Mouse (Mus musculus): ENCODE data around the gene AL607142.1. TPM values are rescaled to one million over a fixed set of nuclear protein-coding genes. Genes with fewer than 3 reads are reported as not detected.
A peak's percentile ranks its signal among the peaks of the same experiment; 100 is the strongest.

Gene AL607142.1
- polyA plus RNA-seq (2014; fragmentation: Nextera tagmentation; extraction: Ambion mirVana): not detected in 2 replicates

GRCm38 (mm10) chr4:120064696-120065095, at the start of gene AL607142.1:
AL607142.1 (plus strand) TSS chr4:120064996.
- no peaks in the 10 kb centered on the region for H3K27me3 ChIP-seq (ENCODE audit: control insufficient read depth, insufficient read depth, low read length)
- no peak within 1 kb of the TSS for H3K9ac ChIP-seq (replicated peaks; ENCODE audit: low read depth, low read length)
- ATAC-seq (ENCODE audit: insufficient number of reproducible peaks, insufficient read depth, low FRiP score, low read depth): no peak
- no peaks in the 10 kb centered on the region for H3K4me1 ChIP-seq (ENCODE audit: control insufficient read depth, insufficient read depth, low read length)
- H3K4me2 ChIP-seq (replicated peaks; ENCODE audit: low read depth, low read length): no peak within 1 kb of the TSS
- no peaks in the 10 kb centered on the region for H3K9me3 ChIP-seq (ENCODE audit: control insufficient read depth, low read depth, low read length)
- 91% methylated on average over 10 of the region's 10 CpGs for WGBS
- H3K4me3 ChIP-seq (ENCODE audit: low read depth, low read length): no peak within 1 kb of the TSS
- no peak within 1 kb of the TSS for H3K27ac ChIP-seq (ENCODE audit: low read length)
- H3K36me3 ChIP-seq (ENCODE audit: control insufficient read depth, insufficient read depth, low read length): no peaks in the 10 kb centered on the region

DNA sequence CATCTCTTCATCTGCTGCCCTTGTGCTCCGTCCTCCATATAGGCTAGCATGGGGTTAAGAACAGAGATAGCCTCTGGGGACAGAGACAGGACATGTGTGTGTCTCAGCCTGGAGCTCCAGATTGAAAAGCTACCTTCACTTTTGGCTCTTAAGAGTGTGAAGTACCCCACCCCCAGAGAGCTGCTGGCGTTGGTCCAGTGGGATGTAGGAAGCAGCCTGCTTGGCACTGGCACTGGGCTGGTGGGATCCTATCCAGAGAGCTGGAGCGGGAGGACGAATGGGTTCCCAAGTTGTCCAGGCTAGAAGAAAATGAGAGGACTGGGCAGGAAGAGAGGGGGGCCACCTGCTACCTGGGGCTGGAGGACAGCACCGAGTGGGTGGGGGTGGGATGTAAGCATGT, 46.4 kb upstream of the AL607142.1 start:
- ATAC-seq (ENCODE audit: insufficient number of reproducible peaks, insufficient read depth, low FRiP score, low read depth): no peak
- Histone ChIP-seq H3K36me3 (ENCODE audit: control insufficient read depth, insufficient read depth, low read length) (no peaks in the 10 kb centered on the region), H3K4me2 (replicated peaks; ENCODE audit: low read depth, low read length) (no peak overlapping the region), H3K27me3 (ENCODE audit: control insufficient read depth, insufficient read depth, low read length) (no peaks in the 10 kb centered on the region), H3K9ac (replicated peaks; ENCODE audit: low read depth, low read length) (no peak overlapping the region), H3K27ac (ENCODE audit: low read length) (no peak overlapping the region), H3K9me3 (ENCODE audit: control insufficient read depth, low read depth, low read length) (no peaks in the 10 kb centered on the region), H3K4me1 (ENCODE audit: control insufficient read depth, insufficient read depth, low read length) (no peaks in the 10 kb centered on the region), H3K4me3 (ENCODE audit: low read depth, low read length) (no peak overlapping the region)
- WGBS: 79% methylated on average over 5 of the region's 5 CpGs

GRCm38 (mm10) chr4:120022392-120022791, 42.4 kb upstream of the AL607142.1 start:
- WGBS: 57% methylated on average over 3 of the region's 3 CpGs
- Histone ChIP-seq H3K27ac (ENCODE audit: low read length) (no peak overlapping the region), H3K27me3 (ENCODE audit: control insufficient read depth, insufficient read depth, low read length) (no peaks in the 10 kb centered on the region), H3K9ac (replicated peaks; ENCODE audit: low read depth, low read length) (no peak overlapping the region), H3K9me3 (ENCODE audit: control insufficient read depth, low read depth, low read length) (no peaks in the 10 kb centered on the region), H3K36me3 (ENCODE audit: control insufficient read depth, insufficient read depth, low read length) (no peaks in the 10 kb centered on the region), H3K4me2 (replicated peaks; ENCODE audit: low read depth, low read length) (no peak overlapping the region), H3K4me3 (ENCODE audit: low read depth, low read length) (no peak overlapping the region), H3K4me1 (ENCODE audit: control insufficient read depth, insufficient read depth, low read length) (no peaks in the 10 kb centered on the region)
- ATAC-seq (ENCODE audit: insufficient number of reproducible peaks, insufficient read depth, low FRiP score, low read depth): no peak

- H3K9ac ChIP-seq (replicated peaks; ENCODE audit: low read depth, low read length): no peak overlapping the region
- 84% methylated on average over 4 of the region's 4 CpGs for WGBS
- no peaks in the 10 kb centered on the region for H3K9me3 ChIP-seq (ENCODE audit: control insufficient read depth, low read depth, low read length)
- ATAC-seq (ENCODE audit: insufficient number of reproducible peaks, insufficient read depth, low FRiP score, low read depth): no peak
- no peak overlapping the region for H3K4me3 ChIP-seq (ENCODE audit: low read depth, low read length)
- H3K27ac ChIP-seq (ENCODE audit: low read length): no peak overlapping the region
- H3K4me1 ChIP-seq (ENCODE audit: control insufficient read depth, insufficient read depth, low read length): no peaks in the 10 kb centered on the region
- no peaks in the 10 kb centered on the region for H3K27me3 ChIP-seq (ENCODE audit: control insufficient read depth, insufficient read depth, low read length)
- H3K4me2 ChIP-seq (replicated peaks; ENCODE audit: low read depth, low read length): no peak overlapping the region
- H3K36me3 ChIP-seq (ENCODE audit: control insufficient read depth, insufficient read depth, low read length): no peaks in the 10 kb centered on the region
Measured at GRCm38 (mm10) chr4:120023221-120023840, 41.5 kb upstream of the AL607142.1 start.

DNA sequence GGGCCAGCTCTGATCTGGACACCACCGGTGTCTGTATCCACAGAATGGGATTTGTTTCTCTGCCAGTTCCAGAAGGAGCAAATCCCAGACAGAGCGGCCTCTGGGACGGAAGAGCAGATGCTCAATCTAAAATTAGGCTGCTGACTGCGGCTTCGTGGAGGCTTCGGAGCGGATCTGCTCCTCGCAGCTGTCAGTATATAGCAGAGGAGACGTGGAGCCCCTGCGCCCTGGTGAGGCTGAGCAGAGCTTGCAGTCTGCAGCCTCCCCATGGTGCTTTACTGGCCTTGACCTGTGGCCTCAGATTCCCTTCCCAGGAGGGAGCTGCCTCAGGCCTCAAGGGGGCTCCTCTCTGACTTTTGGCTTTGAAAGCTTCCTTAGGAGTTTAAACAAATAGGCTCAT, 40.7 kb upstream of the AL607142.1 start:
- H3K9ac ChIP-seq (replicated peaks; ENCODE audit: low read depth, low read length): no peak overlapping the region
- H3K36me3 ChIP-seq (ENCODE audit: control insufficient read depth, insufficient read depth, low read length): no peaks in the 10 kb centered on the region
- no peak overlapping the region for H3K4me2 ChIP-seq (replicated peaks; ENCODE audit: low read depth, low read length)
- no peaks in the 10 kb centered on the region for H3K9me3 ChIP-seq (ENCODE audit: control insufficient read depth, low read depth, low read length)
- H3K4me1 ChIP-seq (ENCODE audit: control insufficient read depth, insufficient read depth, low read length): no peaks in the 10 kb centered on the region
- peak; percentile 53; the same call in 1 of the 2 replicates for ATAC-seq (ENCODE audit: insufficient number of reproducible peaks, insufficient read depth, low FRiP score, low read depth)
- no peak overlapping the region for H3K27ac ChIP-seq (ENCODE audit: low read length)
- WGBS: 48% methylated on average over 10 of the region's 10 CpGs
- H3K27me3 ChIP-seq (ENCODE audit: control insufficient read depth, insufficient read depth, low read length): no peaks in the 10 kb centered on the region
- no peak overlapping the region for H3K4me3 ChIP-seq (ENCODE audit: low read depth, low read length)

DNA sequence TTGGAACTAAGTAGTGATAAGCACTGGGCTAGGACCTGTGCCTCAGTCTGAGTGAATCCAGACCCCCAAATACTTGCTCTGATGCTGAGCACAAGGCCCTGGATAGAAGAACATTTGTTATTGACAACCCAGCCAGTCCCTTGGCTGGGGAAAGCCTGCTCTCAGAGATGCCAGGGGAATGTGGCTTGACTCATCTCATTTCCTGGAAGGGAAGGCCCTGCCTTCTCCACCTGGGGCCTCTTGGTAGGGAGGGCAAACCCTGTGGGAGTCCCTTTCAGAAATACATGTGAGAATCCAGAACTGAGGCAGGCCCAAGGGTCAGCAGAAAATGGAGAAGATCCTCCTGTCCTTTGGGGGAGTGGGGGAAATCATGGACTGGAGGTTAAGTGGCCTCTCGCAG, 37.1 kb upstream of the AL607142.1 start:
- H3K36me3 ChIP-seq (ENCODE audit: control insufficient read depth, insufficient read depth, low read length): no peaks in the 10 kb centered on the region
- no peak overlapping the region for H3K4me2 ChIP-seq (replicated peaks; ENCODE audit: low read depth, low read length)
- H3K27me3 ChIP-seq (ENCODE audit: control insufficient read depth, insufficient read depth, low read length): no peaks in the 10 kb centered on the region; the same call in 1 of the 2 replicates
- H3K9ac ChIP-seq (replicated peaks; ENCODE audit: low read depth, low read length): no peak overlapping the region
- 80% methylated on average over 1 of the region's 1 CpGs for WGBS
- H3K4me1 ChIP-seq (ENCODE audit: control insufficient read depth, insufficient read depth, low read length): no peaks in the 10 kb centered on the region
- no peaks in the 10 kb centered on the region for H3K9me3 ChIP-seq (ENCODE audit: control insufficient read depth, low read depth, low read length)
- no peak overlapping the region for H3K27ac ChIP-seq (ENCODE audit: low read length)
- ATAC-seq (ENCODE audit: insufficient number of reproducible peaks, insufficient read depth, low FRiP score, low read depth): no peak
- H3K4me3 ChIP-seq (ENCODE audit: low read depth, low read length): no peak overlapping the region

- H3K4me1 ChIP-seq (ENCODE audit: control insufficient read depth, insufficient read depth, low read length): no peaks in the 10 kb centered on the region; the same call in 1 of the 2 replicates
- H3K36me3 ChIP-seq (ENCODE audit: control insufficient read depth, insufficient read depth, low read length): no peaks in the 10 kb centered on the region
- no peak overlapping the region for H3K4me3 ChIP-seq (ENCODE audit: low read depth, low read length)
- H3K27me3 ChIP-seq (ENCODE audit: control insufficient read depth, insufficient read depth, low read length): peaks cover 15% of the 10 kb centered on the region; the same call in 1 of the 2 replicates
- no peak overlapping the region for H3K4me2 ChIP-seq (replicated peaks; ENCODE audit: low read depth, low read length)
- no peak overlapping the region for H3K27ac ChIP-seq (ENCODE audit: low read length)
- WGBS: 77% methylated on average over 1 of the region's 1 CpGs
- H3K9me3 ChIP-seq (ENCODE audit: control insufficient read depth, low read depth, low read length): no peaks in the 10 kb centered on the region
- no peak for ATAC-seq (ENCODE audit: insufficient number of reproducible peaks, insufficient read depth, low FRiP score, low read depth)
- no peak overlapping the region for H3K9ac ChIP-seq (replicated peaks; ENCODE audit: low read depth, low read length)
Measured at GRCm38 (mm10) chr4:120029937-120030336, 34.9 kb upstream of the AL607142.1 start.

GRCm38 (mm10) chr4:120032320-120032983, 32.3 kb upstream of the AL607142.1 start:
- Histone ChIP-seq H3K4me2 (replicated peaks; ENCODE audit: low read depth, low read length) (peak overlapping the region; percentile 96), H3K36me3 (ENCODE audit: control insufficient read depth, insufficient read depth, low read length) (no peaks in the 10 kb centered on the region), H3K4me1 (ENCODE audit: control insufficient read depth, insufficient read depth, low read length) (no peaks in the 10 kb centered on the region; the same call in 1 of the 2 replicates), H3K9ac (replicated peaks; ENCODE audit: low read depth, low read length) (0 out of 2 replicates have a peak overlapping the region, but pooled peaks have one; percentile 4), H3K4me3 (ENCODE audit: low read depth, low read length) (peak overlapping the region; percentile 53), H3K9me3 (ENCODE audit: control insufficient read depth, low read depth, low read length) (no peaks in the 10 kb centered on the region), H3K27ac (ENCODE audit: low read length) (no peak overlapping the region), H3K27me3 (ENCODE audit: control insufficient read depth, insufficient read depth, low read length) (peaks cover 15% of the 10 kb centered on the region; the same call in 1 of the 2 replicates)
- ATAC-seq (ENCODE audit: insufficient number of reproducible peaks, insufficient read depth, low FRiP score, low read depth): peak; percentile 80
- under 1% methylated on average over 62 of the region's 70 CpGs for WGBS
